Mouse (Mus musculus): Measurements from ENCODE around the gene Cmss1. TPM values are rescaled to one million over a fixed set of nuclear protein-coding genes. Genes with fewer than 3 reads are reported as not detected.

Cmss1 gene
- polyA plus RNA-seq, 1 experiment from 2014 or later: 43.7 TPM

DNA sequence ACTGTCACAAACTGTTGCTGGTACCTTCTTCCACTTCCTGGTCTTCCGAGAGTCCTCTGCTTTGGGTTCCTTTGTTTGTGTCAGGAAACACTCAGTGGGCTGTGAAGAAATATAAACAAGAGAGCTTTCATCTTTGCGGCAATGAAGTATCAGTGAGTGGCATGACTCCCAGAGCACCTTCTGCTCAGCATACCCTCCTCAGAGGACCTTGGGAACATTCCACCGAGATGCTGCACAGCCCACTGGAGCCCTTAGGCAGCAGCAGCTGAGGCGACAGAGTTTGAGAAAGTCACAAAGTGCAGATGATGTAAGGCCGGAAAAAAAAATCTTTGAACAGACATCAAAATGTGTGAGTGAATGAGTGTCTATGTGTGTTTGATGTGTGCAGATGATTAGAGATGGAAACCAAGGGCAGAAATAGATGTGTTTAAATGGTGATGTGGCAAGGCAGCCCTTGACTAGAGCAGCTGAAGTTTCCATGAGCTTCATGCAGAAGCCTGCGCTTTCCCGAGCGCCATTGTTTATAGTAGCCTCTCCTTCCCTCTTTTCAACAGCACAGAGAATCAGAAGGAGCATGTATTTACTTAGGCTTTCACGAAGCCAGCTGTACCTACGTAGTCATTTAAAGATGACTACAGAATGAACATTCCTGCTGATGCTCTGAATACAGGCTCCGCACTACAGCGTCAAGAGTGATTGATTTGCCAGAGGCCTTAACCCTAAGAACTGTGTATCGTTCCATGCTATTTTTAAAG is 288.6 kb downstream of the Cmss1 start:
- 56% methylated on average over 13 of the region's 13 CpGs for WGBS
- Histone ChIP-seq H3K4me1 (peaks cover 16% of the 10 kb centered on the region), H3K36me3 (no peaks in the 10 kb centered on the region), H3K4me3 (no peak overlapping the region), H3K9me3 (no peaks in the 10 kb centered on the region), H3K27ac (no peak overlapping the region), H3K27me3 (ENCODE audit: insufficient read depth, poor library complexity, severe bottlenecking) (no peaks in the 10 kb centered on the region)
- no peak for DNase-seq (ENCODE audit: low spot score)

DNA sequence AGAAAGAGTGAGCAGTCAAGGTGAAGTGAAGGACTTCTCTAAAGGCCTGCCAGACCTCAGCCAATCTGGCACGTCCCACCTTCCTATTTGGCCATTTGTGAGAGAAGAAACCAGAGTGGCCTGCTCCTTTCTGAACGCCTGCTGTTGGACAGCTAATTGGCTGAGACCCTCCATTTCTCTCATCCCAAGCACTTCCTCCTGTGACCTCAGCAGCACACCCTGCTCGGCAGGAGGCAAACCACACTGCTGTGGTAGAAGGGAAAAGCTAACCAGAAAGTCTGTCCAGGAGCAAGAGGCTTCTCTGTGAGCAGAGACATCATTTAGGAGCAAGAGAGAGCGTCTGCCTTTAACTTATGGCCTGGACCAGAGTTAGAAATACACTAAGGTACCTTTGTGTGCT is 289.5 kb downstream of the Cmss1 start:
- DNase-seq (ENCODE audit: low spot score): no peak
- 64% methylated on average over 4 of the region's 4 CpGs for WGBS
- Histone ChIP-seq H3K36me3 (no peaks in the 10 kb centered on the region), H3K4me3 (no peak overlapping the region), H3K27ac (peak overlapping the region; percentile 29; the same call in 1 of the 2 replicates), H3K4me1 (peaks cover 16% of the 10 kb centered on the region), H3K9me3 (no peaks in the 10 kb centered on the region), H3K27me3 (ENCODE audit: insufficient read depth, poor library complexity, severe bottlenecking) (no peaks in the 10 kb centered on the region)

DNA sequence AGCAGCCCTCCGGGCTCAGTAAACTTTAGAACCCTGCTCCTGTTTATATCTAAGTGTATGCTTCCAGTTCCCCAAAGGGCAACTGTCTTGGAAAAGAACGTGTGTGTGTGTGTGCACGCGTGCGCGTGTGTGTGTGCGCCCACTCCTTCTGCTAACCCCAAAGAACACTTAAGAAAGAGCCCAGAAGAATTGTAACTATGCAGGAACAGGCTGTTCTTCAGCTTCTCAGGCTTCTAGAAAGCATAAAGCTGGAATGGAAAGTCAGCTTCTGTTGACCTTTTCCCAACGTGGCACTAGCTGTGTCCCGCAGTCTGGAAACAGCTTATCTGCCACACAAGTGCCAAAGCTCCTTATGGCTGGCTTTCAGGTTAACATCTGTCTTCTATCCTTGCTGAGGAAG is 291.6 kb downstream of the Cmss1 start:
- DNase-seq (ENCODE audit: low spot score): no peak
- Histone ChIP-seq H3K36me3 (no peaks in the 10 kb centered on the region), H3K27ac (no peak overlapping the region), H3K4me3 (no peak overlapping the region), H3K27me3 (ENCODE audit: insufficient read depth, poor library complexity, severe bottlenecking) (no peaks in the 10 kb centered on the region), H3K9me3 (no peaks in the 10 kb centered on the region), H3K4me1 (peaks cover 16% of the 10 kb centered on the region)
- 80% methylated on average over 9 of the region's 9 CpGs for WGBS

DNA sequence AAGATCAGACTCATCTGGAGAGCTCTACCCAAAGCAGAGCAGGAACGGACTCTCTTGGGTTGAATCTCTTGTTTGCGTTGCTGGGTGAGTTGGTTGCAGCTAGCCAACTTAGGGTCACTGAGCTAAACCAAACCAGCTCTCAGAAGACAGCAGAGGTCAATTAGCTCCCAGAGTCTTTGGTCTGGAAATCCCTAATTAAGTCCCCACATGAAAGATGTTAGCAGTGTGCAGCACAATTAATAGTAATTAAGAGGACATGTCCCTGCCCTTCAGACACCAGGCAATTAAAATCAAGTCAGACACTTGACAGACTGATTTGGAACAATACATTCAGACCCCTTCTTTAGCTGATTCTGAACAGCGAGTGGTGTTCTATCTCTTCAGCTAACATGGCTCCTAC is 292.4 kb downstream of the Cmss1 start:
- DNase-seq (ENCODE audit: low spot score): no peak
- H3K36me3 ChIP-seq: no peaks in the 10 kb centered on the region
- no peak overlapping the region for H3K4me3 ChIP-seq
- no peaks in the 10 kb centered on the region for H3K9me3 ChIP-seq
- peaks cover 16% of the 10 kb centered on the region for H3K4me1 ChIP-seq
- no peaks in the 10 kb centered on the region for H3K27me3 ChIP-seq (ENCODE audit: insufficient read depth, poor library complexity, severe bottlenecking)
- 89% methylated on average over 3 of the region's 3 CpGs for WGBS
- no peak overlapping the region for H3K27ac ChIP-seq

DNA sequence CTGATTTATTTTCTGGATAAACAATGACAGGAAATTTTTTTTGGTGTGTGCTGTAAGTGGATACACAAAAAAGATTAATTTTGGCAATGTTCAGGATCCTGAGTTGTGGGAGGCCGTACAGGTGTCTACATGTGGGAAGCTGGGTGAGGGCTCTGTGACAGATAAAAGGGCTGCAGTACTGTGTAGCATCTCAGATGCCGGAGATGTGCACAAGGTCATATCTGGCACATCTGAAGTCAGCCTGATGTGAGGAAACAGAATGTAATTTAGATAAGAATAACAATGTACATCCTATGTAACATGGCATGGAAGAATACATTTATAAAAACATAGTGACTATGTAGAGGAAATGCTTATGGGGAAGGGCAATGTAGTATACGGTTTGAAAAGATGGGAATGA is 293.2 kb downstream of the Cmss1 start:
- Histone ChIP-seq H3K4me1 (peaks cover 16% of the 10 kb centered on the region), H3K4me3 (no peak overlapping the region), H3K9me3 (no peaks in the 10 kb centered on the region), H3K27me3 (ENCODE audit: insufficient read depth, poor library complexity, severe bottlenecking) (no peaks in the 10 kb centered on the region), H3K36me3 (no peaks in the 10 kb centered on the region), H3K27ac (no peak overlapping the region)
- DNase-seq (ENCODE audit: low spot score): no peak
- WGBS: 86% methylated on average over 3 of the region's 3 CpGs

DNA sequence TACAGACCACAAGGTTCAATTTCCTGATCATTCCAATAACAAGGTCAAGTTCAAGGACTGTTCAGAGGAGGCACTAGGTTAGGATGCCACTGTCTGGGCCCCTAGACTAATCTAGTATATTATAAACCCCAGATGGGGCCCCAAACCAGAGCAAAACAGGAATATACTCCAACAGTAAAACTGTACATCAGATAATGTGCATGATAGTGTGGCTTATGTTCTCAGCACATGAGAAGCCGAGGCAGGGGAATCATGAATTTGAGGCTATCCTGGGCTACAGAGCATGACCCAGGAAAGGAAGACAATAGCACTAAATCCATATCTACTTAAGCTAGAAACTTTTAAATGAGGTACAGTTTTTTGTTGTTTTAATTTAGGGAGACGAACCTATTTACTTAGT is 294.5 kb downstream of the Cmss1 start:
- Histone ChIP-seq H3K9me3 (no peaks in the 10 kb centered on the region), H3K4me1 (peaks cover 16% of the 10 kb centered on the region), H3K36me3 (no peaks in the 10 kb centered on the region), H3K27me3 (ENCODE audit: insufficient read depth, poor library complexity, severe bottlenecking) (no peaks in the 10 kb centered on the region), H3K4me3 (no peak overlapping the region), H3K27ac (no peak overlapping the region)
- no peak for DNase-seq (ENCODE audit: low spot score)
- 80% methylated on average over 2 of the region's 2 CpGs for WGBS

DNA sequence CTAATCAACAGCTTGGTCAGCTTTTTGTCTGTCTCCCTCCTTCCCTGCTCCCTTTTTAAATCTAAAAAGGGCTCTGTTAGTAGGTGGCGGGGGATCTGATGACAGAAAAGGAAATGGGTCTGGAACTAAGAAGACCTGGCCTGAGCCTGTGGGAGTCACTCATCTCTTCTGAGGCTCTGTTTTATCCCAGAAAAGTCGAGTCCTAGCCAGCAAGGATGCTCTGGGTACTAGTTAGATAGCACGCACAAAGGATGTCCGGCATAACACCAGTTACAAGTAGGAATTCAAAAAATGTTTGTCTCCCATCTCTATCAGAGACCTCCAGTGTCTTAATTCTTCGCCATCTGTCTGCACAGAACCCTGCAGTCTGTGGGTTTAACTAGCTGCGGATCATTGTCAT is 301.2 kb downstream of the Cmss1 start:
- Histone ChIP-seq H3K27me3 (ENCODE audit: insufficient read depth, poor library complexity, severe bottlenecking) (no peaks in the 10 kb centered on the region), H3K4me3 (no peak overlapping the region), H3K4me1 (peaks cover 26% of the 10 kb centered on the region), H3K9me3 (no peaks in the 10 kb centered on the region), H3K27ac (peak overlapping the region; percentile 47; the same call in 1 of the 2 replicates), H3K36me3 (no peaks in the 10 kb centered on the region)
- DNase-seq (ENCODE audit: low spot score): no peak
- 52% methylated on average over 6 of the region's 6 CpGs for WGBS

DNA sequence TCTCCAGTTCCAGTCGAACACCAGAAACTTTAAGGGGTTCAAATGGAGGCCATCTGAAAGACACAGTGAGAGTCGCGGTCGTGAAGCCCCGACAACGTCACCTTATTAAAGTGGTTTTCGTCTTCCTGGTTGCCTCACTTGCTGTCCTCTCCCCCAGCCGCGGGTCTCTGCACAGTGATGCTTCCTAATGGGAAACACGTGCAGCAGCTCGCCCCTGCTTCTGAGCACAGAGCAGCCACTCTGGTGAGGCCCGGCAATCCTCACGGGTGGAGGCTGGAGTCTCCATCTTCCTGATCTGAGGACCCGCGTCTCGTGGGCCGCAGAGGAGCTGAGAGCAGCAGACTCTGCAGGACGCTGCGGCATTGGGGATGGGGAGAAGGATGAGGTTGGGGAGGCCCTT is 302.9 kb downstream of the Cmss1 start:
- WGBS: 65% methylated on average over 19 of the region's 19 CpGs

DNA sequence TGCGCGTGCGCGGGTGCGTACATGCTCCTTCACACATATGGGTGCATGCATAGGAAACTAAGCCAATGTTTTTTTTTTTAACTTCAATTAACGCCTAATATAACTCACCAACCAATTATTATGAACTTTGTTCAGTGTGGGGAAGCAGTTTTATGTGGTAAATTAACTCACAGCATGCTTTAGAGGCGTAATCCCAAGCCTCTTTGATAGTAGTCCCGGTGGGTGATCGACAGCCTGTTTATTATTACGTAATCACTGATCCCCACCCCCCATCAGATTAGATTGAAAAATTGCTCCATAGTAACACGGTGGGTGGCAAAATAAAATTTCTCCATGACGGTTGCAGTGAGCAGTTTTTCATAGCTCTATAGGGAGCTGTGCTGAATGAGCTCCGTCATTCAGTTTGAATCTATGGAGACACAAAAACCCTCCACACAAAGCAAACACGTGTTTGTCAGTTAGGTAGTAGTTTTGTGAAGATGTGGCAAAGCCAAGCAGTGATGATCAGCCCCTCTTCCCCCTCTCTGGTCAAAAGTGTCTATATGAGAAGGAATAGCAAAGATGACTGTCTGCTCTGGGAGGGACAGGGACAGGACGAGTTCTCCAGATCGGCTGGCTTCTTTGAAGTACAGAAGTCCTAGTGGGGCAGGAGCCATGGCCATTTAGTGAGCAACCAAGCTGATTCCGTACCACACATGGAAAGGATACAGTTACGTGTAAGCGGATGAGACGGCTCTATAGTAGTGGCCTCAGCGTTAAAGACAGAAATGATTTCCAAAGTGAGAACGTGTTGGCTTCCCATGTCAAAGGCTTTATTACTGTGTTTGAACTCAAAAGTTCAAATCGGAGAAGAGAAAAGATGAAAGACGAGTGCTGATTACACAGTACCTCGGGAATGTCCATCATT is 303.6 kb downstream of the Cmss1 start:
- Histone ChIP-seq H3K27ac (no peak overlapping the region), H3K4me1 (peaks cover 26% of the 10 kb centered on the region), H3K9me3 (no peaks in the 10 kb centered on the region), H3K27me3 (ENCODE audit: insufficient read depth, poor library complexity, severe bottlenecking) (no peaks in the 10 kb centered on the region), H3K4me3 (no peak overlapping the region), H3K36me3 (no peaks in the 10 kb centered on the region)
- DNase-seq (ENCODE audit: low spot score): no peak
- 84% methylated on average over 25 of the region's 25 CpGs for WGBS

More for the DNA sequence above, 302.9 kb downstream of the Cmss1 start:
- no peak overlapping the region for H3K4me3 ChIP-seq
- no peak for DNase-seq (ENCODE audit: low spot score)
- H3K27me3 ChIP-seq (ENCODE audit: insufficient read depth, poor library complexity, severe bottlenecking): no peaks in the 10 kb centered on the region
- H3K9me3 ChIP-seq: no peaks in the 10 kb centered on the region
- peaks cover 26% of the 10 kb centered on the region for H3K4me1 ChIP-seq
- no peak overlapping the region for H3K27ac ChIP-seq
- no peaks in the 10 kb centered on the region for H3K36me3 ChIP-seq

DNA sequence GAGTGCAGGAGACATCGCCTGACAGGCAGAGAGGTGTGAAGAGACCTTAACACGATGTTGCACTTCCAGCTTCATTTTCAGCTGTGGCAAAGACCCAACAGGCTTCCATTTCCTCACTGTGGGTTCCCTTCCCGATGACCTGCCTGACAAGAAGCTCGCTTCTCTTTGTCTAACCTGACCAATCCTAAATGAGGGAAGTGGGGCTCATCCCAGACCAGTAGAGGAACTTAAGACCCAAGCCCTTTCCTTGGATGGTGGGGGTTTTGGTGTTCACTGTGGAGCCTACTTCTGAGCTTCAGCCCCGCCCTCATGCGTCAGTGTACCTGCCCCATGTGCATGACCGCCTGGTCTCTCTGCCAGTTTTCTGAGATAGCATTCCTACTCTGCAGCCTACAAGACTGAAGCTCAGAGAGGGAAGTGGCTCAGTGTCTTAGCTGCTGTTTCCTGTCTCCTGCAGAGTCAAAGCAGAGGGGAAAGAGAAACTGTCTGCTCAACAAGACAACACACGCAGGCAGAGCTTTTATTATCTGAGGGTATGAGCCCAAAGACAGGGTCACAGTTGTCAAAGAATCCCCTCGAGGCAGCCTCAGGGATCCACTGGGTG is 305.1 kb downstream of the Cmss1 start:
- H3K36me3 ChIP-seq: no peaks in the 10 kb centered on the region
- DNase-seq (ENCODE audit: low spot score): no peak
- no peaks in the 10 kb centered on the region for H3K27me3 ChIP-seq (ENCODE audit: insufficient read depth, poor library complexity, severe bottlenecking)
- no peak overlapping the region for H3K27ac ChIP-seq
- no peak overlapping the region for H3K4me3 ChIP-seq
- H3K4me1 ChIP-seq: peaks cover 14% of the 10 kb centered on the region
- WGBS: 68% methylated on average over 9 of the region's 9 CpGs
- no peaks in the 10 kb centered on the region for H3K9me3 ChIP-seq

DNA sequence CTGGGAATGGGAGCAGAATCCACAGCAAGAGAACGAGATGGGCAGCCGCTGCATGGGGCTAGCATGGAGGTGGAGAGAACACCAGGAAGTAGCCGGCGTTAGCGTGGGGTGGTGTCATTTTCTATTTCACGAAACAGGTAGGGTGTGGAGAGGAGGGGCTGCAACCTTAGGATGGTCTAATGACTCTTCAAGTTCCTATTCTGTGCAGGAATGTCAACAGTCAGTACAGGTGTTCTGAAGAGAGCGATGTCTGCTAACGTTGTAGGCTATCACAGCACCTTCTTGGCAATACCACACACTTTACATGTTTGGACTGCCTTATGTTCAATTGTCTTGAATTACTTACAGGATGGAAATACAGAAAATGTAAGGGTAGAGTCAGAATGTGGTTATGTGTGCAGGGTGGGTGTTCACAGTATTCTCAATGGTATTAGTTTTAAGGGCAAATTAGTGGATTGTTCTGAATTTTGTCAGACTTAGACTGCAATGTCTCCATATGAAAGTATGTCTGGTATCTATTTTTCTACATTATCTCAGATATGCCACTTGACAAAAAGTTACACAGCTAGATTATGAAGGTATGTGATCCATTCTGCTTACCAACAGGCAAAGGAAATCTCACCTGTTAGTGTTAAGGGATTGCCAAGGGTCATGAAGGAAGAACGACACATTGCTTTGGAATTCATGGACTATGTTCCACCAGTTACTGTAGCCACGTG is 311.3 kb downstream of the Cmss1 start:
- Histone ChIP-seq H3K27ac (no peak overlapping the region), H3K27me3 (ENCODE audit: insufficient read depth, poor library complexity, severe bottlenecking) (no peaks in the 10 kb centered on the region), H3K4me1 (no peaks in the 10 kb centered on the region), H3K36me3 (no peaks in the 10 kb centered on the region), H3K4me3 (no peak overlapping the region), H3K9me3 (no peaks in the 10 kb centered on the region)
- no peak for DNase-seq (ENCODE audit: low spot score)
- WGBS: 83% methylated on average over 10 of the region's 10 CpGs

DNA sequence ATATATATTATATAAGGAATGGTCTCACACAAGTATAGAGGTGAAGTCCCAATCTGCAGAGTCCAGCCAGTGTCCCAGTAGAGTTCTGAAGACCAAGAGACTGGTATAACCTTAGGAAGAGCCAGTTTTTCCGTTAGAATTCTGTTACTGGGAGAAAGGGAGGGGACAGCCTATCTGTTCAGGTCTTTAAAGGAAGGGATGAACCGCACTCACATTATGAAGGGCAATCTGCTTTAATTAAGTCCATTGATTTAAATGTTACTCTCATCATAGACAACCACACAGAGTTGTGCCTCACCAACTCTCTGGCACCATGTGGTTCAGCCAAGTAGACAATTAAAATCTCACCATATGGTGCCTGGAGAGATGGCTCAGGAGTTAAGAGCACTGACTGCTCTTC is 313.9 kb downstream of the Cmss1 start, which contains the start of gene Tmem30c:
Gene Tmem30c, minus strand, starts transcription at position 101 of the 400 bp plus-strand sequence.
- 67% methylated on average over 2 of the region's 2 CpGs for WGBS
- Histone ChIP-seq H3K36me3 (no peaks in the 10 kb centered on the region), H3K4me1 (no peaks in the 10 kb centered on the region), H3K27ac (no peak within 1 kb of the TSS), H3K4me3 (no peak within 1 kb of the TSS), H3K27me3 (ENCODE audit: insufficient read depth, poor library complexity, severe bottlenecking) (no peaks in the 10 kb centered on the region), H3K9me3 (no peaks in the 10 kb centered on the region)
- DNase-seq (ENCODE audit: low spot score): no peak

All from heart, embryonic 10.5 days (tissue).